Mouse (Mus musculus) brain, embryonic 14.5 days (tissue): Measurements from ENCODE around the gene Pxmp2. TPM values are rescaled to one million over a fixed set of nuclear protein-coding genes. Genes with fewer than 3 reads are reported as not detected.

Experiments used
- DNase-seq: peaks from one replicate; pipeline ENCODE4 v3.0.0-alpha.2; 2011; ENCODE audit warnings: low read depth
- CTCF ChIP-seq: fragments of 200-500 bp; IDR thresholded peaks from 2 replicates; pipeline ENCODE4 v1.5.1; 2012; ENCODE audit warnings: inconsistent platforms, mild to moderate bottlenecking, moderate library complexity, borderline replicate concordance; ENCODE audit not compliant: insufficient read depth, insufficient read length; ENCODE audit errors: extremely low read depth
- POLR2A ChIP-seq: fragments of 200-500 bp; IDR thresholded peaks from 2 replicates; pipeline ENCODE4 v1.6.1; 2012; ENCODE audit warnings: mild to moderate bottlenecking, inconsistent platforms, borderline replicate concordance; ENCODE audit not compliant: poor library complexity, insufficient read depth, insufficient read length, severe bottlenecking; ENCODE audit errors: extremely low read depth
- polyA plus RNA-seq: library from polyadenylated mRNA; depleted of rRNA; stranded (reverse); fragments of >200 nt; gene quantifications from 2 replicates; pipeline ENCODE4 v1.2.3, GENCODE M21; 2012; rRNA removed

The Pxmp2 gene
- polyA plus RNA-seq, 1 experiment, result 4.3 TPM

DNA sequence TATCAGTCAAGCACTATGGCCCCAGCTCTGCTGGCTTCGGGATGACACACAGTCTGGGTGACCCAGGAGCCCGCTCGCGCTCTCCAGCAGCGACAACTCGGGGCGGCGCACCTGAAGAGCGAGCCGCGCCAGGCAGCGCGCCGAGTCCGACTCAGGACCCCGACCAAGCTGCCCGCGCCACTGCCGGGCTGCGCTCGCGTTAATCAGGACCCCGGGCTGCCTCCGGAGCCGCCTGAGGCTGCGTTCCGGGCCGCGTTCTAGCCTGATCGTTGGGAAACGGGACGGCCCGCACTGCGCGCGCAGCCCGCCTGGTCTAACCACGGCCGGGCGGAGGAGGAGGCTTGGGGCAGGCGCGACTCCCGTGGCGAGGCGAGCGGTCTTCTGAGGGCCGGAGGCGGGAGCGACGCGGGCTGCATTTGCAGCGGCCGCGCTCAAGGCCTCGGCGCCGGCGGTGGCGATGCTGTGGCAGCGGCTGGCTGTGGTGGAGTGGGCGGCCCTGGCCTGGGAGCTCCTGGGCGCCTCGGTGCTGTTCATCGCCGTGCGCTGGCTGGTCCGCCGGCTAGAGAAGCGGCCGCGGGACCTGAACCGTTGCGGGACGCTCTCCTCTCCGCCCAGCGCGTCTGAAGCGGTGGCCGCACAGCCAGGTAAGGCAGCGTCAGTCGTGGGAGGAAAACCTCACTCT lies 55.1 kb downstream of the Pxmp2 start, which contains the start of gene Ankle2:
Ankle2 (plus strand) TSS at position 225 of the 682 bp plus-strand sequence.
- peak; percentile 96 for DNase-seq
- TF ChIP-seq CTCF (no peak), POLR2A (peak; percentile 89)

DNA sequence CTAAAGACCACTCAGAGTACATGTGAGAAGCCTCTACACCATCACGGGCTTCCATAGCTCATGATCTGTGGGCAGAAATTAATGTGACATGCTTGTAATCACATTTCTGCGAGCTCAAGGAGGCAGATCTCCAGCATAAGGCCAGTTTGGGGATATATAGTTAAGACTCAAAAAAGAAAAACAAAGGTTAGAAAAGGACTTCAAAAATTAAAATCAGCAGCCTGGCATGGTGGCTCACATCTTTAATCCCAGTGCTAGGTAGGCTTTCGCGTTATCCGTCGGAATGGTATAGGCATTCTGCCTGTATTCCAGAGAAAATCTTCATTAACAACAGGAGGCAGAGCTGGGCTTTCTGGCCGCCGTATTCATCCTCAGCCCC lies 55.6 kb downstream of the Pxmp2 start:
- no peak for DNase-seq
- no peak for TF ChIP-seq CTCF
- no peak for TF ChIP-seq POLR2A

DNA sequence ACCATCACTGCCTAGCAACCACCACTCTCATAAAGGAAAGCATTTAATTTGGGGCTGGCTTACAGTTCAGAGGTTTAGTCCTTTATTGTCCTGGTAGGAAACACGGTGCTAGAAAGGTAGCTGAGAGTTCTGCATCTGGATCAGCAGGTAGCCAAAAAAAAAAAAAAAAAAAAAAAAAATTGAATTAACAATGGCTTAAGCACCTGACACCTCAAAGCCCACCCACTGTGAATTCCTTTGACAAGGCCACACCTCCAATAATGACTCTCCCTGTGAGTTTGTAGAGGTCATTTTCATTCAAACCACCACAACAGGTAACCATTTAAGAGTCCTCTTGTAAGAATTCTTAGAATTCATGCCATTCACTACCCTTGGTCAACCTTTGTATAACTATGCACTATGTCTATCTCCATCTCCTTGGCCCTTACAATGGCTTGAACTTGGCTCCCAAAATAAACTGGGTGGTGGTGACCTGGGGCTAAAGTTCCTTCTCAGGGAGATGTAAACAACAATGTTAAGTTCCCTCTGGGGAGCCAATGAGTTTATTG lies 58.6 kb downstream of the Pxmp2 start:
- TF ChIP-seq POLR2A, result no peak
- no peak for TF ChIP-seq CTCF
- DNase-seq, result no peak

DNA sequence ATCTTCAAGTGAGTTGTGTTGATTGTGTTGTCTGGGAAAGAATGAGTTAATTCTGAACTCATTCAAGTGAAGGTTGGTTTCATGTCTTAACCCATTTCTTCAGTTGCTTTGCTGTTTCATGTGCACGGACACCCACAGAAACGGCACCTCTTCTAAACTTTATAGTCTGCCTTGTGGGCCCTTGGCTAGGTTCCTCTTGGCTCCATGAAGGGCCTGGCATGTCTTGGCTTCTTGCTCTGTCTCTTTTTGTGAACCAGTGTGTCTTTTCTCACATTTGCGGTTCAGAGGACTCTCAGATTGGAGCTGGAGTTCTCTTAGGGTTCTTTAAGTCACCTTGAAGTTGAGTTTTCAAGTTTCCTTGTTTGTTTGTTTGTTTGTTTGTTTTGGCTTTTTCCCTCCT lies 60.9 kb downstream of the Pxmp2 start:
- TF ChIP-seq CTCF, result no peak
- TF ChIP-seq POLR2A, result no peak
- DNase-seq, result no peak

Other genes starting within 250 kb of the Pxmp2 start
- 0.66 and 2.1 TPM in 2 replicates for gene Gm17655, start 213.7 kb downstream of the Pxmp2 start, polyA plus RNA-seq
- 0.42 and 0.63 TPM in 2 replicates for gene Gm35315, start 191.8 kb downstream of the Pxmp2 start, polyA plus RNA-seq
- gene Plcxd1, start 186.2 kb downstream of the Pxmp2 start, polyA plus RNA-seq, result 2.6 and 3.2 TPM in 2 replicates
- gene Gtpbp6, start 178.0 kb downstream of the Pxmp2 start, polyA plus RNA-seq, result 183 and 293 TPM in 2 replicates
- gene Zfp605, start 176.1 kb downstream of the Pxmp2 start, polyA plus RNA-seq, result 5.8 and 9.7 TPM in 2 replicates
- gene Chfr, start 150.3 kb downstream of the Pxmp2 start, polyA plus RNA-seq, result 119 and 128 TPM in 2 replicates
- 13.8 and 21.7 TPM in 2 replicates for gene Golga3, start 109.5 kb downstream of the Pxmp2 start, polyA plus RNA-seq
- gene Ankle2, start 55.2 kb downstream of the Pxmp2 start, polyA plus RNA-seq, result 18.7 and 19.8 TPM in 2 replicates
- 55.4 and 55.9 TPM in 2 replicates for gene Pgam5, start 16.3 kb downstream of the Pxmp2 start, polyA plus RNA-seq
- 15.8 and 20.2 TPM in 2 replicates for gene Pole, start 120 bp upstream of the Pxmp2 start, polyA plus RNA-seq
- 8.3 and 10.8 TPM in 2 replicates for gene P2rx2, start 57.0 kb upstream of the Pxmp2 start, polyA plus RNA-seq
- not detected in 2 replicates for gene Lrcol1, start 58.5 kb upstream of the Pxmp2 start, polyA plus RNA-seq
- gene Fbrsl1, start 162.3 kb upstream of the Pxmp2 start, polyA plus RNA-seq, result 56.1 and 78.4 TPM in 2 replicates